Mouse (Mus musculus) megakaryocyte, embryonic 14.5 days (primary cell): ENCODE data around the gene Uba5. TPM values are rescaled to one million over a fixed set of nuclear protein-coding genes. Genes with fewer than 3 reads are reported as not detected.

Source experiments
- H3K27me3 ChIP-seq: replicated peaks from 2 replicates; pipeline ENCODE3; 2012; ENCODE audit warnings: inconsistent platforms
- H3K36me3 ChIP-seq: replicated peaks from 2 replicates; pipeline ENCODE3; 2012; ENCODE audit warnings: low read length, inconsistent platforms, mixed read lengths
- H3K4me1 ChIP-seq: 2 replicates; pipeline ENCODE4 v1.6.1; 2012; ENCODE audit warnings: inconsistent platforms
- H3K4me3 ChIP-seq: replicated peaks from 2 replicates; pipeline ENCODE3; 2012; ENCODE audit warnings: moderate library complexity, mild to moderate bottlenecking, inconsistent platforms
- H3K9me3 ChIP-seq: 2 replicates; pipeline ENCODE4 v1.6.1; 2012; ENCODE audit warnings: inconsistent platforms
- FLI1 ChIP-seq: IDR thresholded peaks from 2 replicates; pipeline ENCODE4 v1.6.1; 2012; ENCODE audit warnings: low read length, inconsistent platforms, mixed read lengths
- GATA1 ChIP-seq: IDR thresholded peaks from 3 replicates; pipeline ENCODE4 v1.6.1; 2012; ENCODE audit warnings: mixed read lengths, low read length, inconsistent platforms, borderline replicate concordance
- polyA plus RNA-seq: library from polyadenylated mRNA; stranded (reverse); fragments of >175 nt; gene quantifications from 2 replicates; pipeline ENCODE4 v1.2.3, GENCODE M21; 2012; ENCODE audit warnings: low replicate concordance; ENCODE audit not compliant: insufficient read depth

Uba5 gene
- polyA plus RNA-seq, 1 experiment, result 12.0 TPM

- Histone ChIP-seq H3K27me3 (no peaks in the 10 kb centered on the region), H3K4me3 (no peak overlapping the region), H3K36me3 (peaks cover 60% of the 10 kb centered on the region), H3K4me1 (peaks cover 22% of the 10 kb centered on the region), H3K9me3 (no peaks in the 10 kb centered on the region)
- TF ChIP-seq GATA1 (no peak), FLI1 (no peak)
These were observed 36.1 kb upstream of the Uba5 start for GRCm38 (mm10) chr9:104099060-104099459.

GRCm38 (mm10) chr9:104098256-104098655 is 35.3 kb upstream of the Uba5 start:
- Histone ChIP-seq H3K27me3 (no peaks in the 10 kb centered on the region), H3K4me3 (no peak overlapping the region), H3K4me1 (peaks cover 23% of the 10 kb centered on the region), H3K36me3 (peaks cover 59% of the 10 kb centered on the region), H3K9me3 (no peaks in the 10 kb centered on the region)
- TF ChIP-seq FLI1 (no peak), GATA1 (no peak)

GRCm38 (mm10) chr9:104092945-104093344 is 30.0 kb upstream of the Uba5 start:
- H3K4me1 ChIP-seq, result peaks cover 20% of the 10 kb centered on the region
- no peaks in the 10 kb centered on the region for H3K27me3 ChIP-seq
- peaks cover 65% of the 10 kb centered on the region for H3K36me3 ChIP-seq
- H3K9me3 ChIP-seq, result no peaks in the 10 kb centered on the region
- TF ChIP-seq GATA1 (no peak), FLI1 (no peak)
- H3K4me3 ChIP-seq, result no peak overlapping the region

- Histone ChIP-seq H3K27me3 (no peaks in the 10 kb centered on the region), H3K9me3 (no peaks in the 10 kb centered on the region), H3K36me3 (peaks cover 78% of the 10 kb centered on the region), H3K4me1 (peaks cover 16% of the 10 kb centered on the region), H3K4me3 (no peak overlapping the region)
- TF ChIP-seq FLI1, result no peak
- no peak for TF ChIP-seq GATA1
These were observed 25.6 kb upstream of the Uba5 start for GRCm38 (mm10) chr9:104088555-104088954.

- no peak overlapping the region for H3K4me3 ChIP-seq
- H3K9me3 ChIP-seq, result no peaks in the 10 kb centered on the region
- H3K36me3 ChIP-seq, result peaks cover 82% of the 10 kb centered on the region
- peaks cover 14% of the 10 kb centered on the region for H3K4me1 ChIP-seq
- TF ChIP-seq FLI1 (no peak), GATA1 (no peak)
- no peaks in the 10 kb centered on the region for H3K27me3 ChIP-seq
These were observed 22.9 kb upstream of the Uba5 start for GRCm38 (mm10) chr9:104085730-104086429.

GRCm38 (mm10) chr9:104080038-104080437 is 17.1 kb upstream of the Uba5 start:
- H3K9me3 ChIP-seq, result no peaks in the 10 kb centered on the region

GRCm38 (mm10) chr9:104079379-104079778 is 16.4 kb upstream of the Uba5 start:
- TF ChIP-seq GATA1 (no peak), FLI1 (no peak)
- H3K36me3 ChIP-seq, result peaks cover 91% of the 10 kb centered on the region
- H3K4me3 ChIP-seq, result no peak overlapping the region
- H3K27me3 ChIP-seq, result no peaks in the 10 kb centered on the region
- no peaks in the 10 kb centered on the region for H3K9me3 ChIP-seq
- peaks cover 6% of the 10 kb centered on the region; the same call in 1 of the 2 replicates for H3K4me1 ChIP-seq

More at GRCm38 (mm10) chr9:104080038-104080437, 17.1 kb upstream of the Uba5 start:
- no peak overlapping the region for H3K4me3 ChIP-seq
- H3K4me1 ChIP-seq, result peaks cover 6% of the 10 kb centered on the region; the same call in 1 of the 2 replicates
- no peak for TF ChIP-seq FLI1
- TF ChIP-seq GATA1, result no peak
- no peaks in the 10 kb centered on the region for H3K27me3 ChIP-seq
- H3K36me3 ChIP-seq, result peaks cover 91% of the 10 kb centered on the region

- Histone ChIP-seq H3K27me3 (no peaks in the 10 kb centered on the region), H3K4me1 (peaks cover 6% of the 10 kb centered on the region; the same call in 1 of the 2 replicates), H3K36me3 (peaks cover 89% of the 10 kb centered on the region), H3K9me3 (no peaks in the 10 kb centered on the region), H3K4me3 (no peak overlapping the region)
- TF ChIP-seq FLI1 (no peak), GATA1 (no peak)
These were observed 15.8 kb upstream of the Uba5 start for GRCm38 (mm10) chr9:104078780-104079179.

- TF ChIP-seq GATA1, result no peak
- TF ChIP-seq FLI1, result no peak
- Histone ChIP-seq H3K36me3 (peaks cover 66% of the 10 kb centered on the region), H3K27me3 (no peaks in the 10 kb centered on the region), H3K4me1 (peaks cover 7% of the 10 kb centered on the region), H3K4me3 (no peak overlapping the region), H3K9me3 (no peaks in the 10 kb centered on the region)
These were observed 12.9 kb upstream of the Uba5 start for GRCm38 (mm10) chr9:104075808-104076207.

- Histone ChIP-seq H3K27me3 (no peaks in the 10 kb centered on the region), H3K4me1 (peaks cover 9% of the 10 kb centered on the region), H3K4me3 (no peak overlapping the region), H3K36me3 (peaks cover 25% of the 10 kb centered on the region), H3K9me3 (no peaks in the 10 kb centered on the region)
- TF ChIP-seq FLI1 (no peak), GATA1 (no peak)
These were observed 8.1 kb upstream of the Uba5 start for GRCm38 (mm10) chr9:104070863-104071604.
